Mouse (Mus musculus) lung, postnatal 4 days (tissue): ENCODE data around the gene Ech1.

Source experiments
- DNase-seq, 2 experiments: peaks; one replicate each; pipeline ENCODE4 v3.0.0; 2021

Gene Ech1

GRCm38 (mm10) chr7:28824941-28825685 lies at the start of gene Ech1:
TSS of gene Ech1 (plus strand) at chr7:28825217.
- peak; percentile 94 to 95 for DNase-seq

- no peak for DNase-seq
Measured at GRCm38 (mm10) chr7:28778825-28779224, 46.2 kb upstream of the Ech1 start.

GRCm38 (mm10) chr7:28780067-28780658 lies 44.9 kb upstream of the Ech1 start:
- peak; percentile 84 to 90 for DNase-seq

GRCm38 (mm10) chr7:28780857-28781256 lies 44.2 kb upstream of the Ech1 start:
- DNase-seq = no peak

GRCm38 (mm10) chr7:28781261-28781663 lies 43.8 kb upstream of the Ech1 start:
- DNase-seq = peak; percentile 41 to 54

GRCm38 (mm10) chr7:28785161-28785560 lies 39.9 kb upstream of the Ech1 start:
- DNase-seq = no peak

- no peak for DNase-seq
Measured at GRCm38 (mm10) chr7:28787884-28788283, 37.1 kb upstream of the Ech1 start.

GRCm38 (mm10) chr7:28788307-28789195 lies 36.5 kb upstream of the Ech1 start, which contains the start of gene Rinl:
TSS of gene Rinl (plus strand) at chr7:28788969.
- peak in 1 of 2 experiments; percentile 51 for DNase-seq

GRCm38 (mm10) chr7:28789235-28789634 lies 35.8 kb upstream of the Ech1 start:
- no peak for DNase-seq

- DNase-seq = peak in 1 of 2 experiments; percentile 42
Measured at GRCm38 (mm10) chr7:28790066-28790806, 34.8 kb upstream of the Ech1 start.

GRCm38 (mm10) chr7:28791706-28792105 lies 33.3 kb upstream of the Ech1 start:
- no peak for DNase-seq

GRCm38 (mm10) chr7:28792391-28793185 lies 32.4 kb upstream of the Ech1 start:
- DNase-seq = no peak

- DNase-seq = peak in 1 of 2 experiments; percentile 50
Measured at GRCm38 (mm10) chr7:28793834-28794233, 31.2 kb upstream of the Ech1 start.

GRCm38 (mm10) chr7:28794496-28794895 lies 30.5 kb upstream of the Ech1 start:
- DNase-seq = no peak

GRCm38 (mm10) chr7:28795832-28796231 lies 29.2 kb upstream of the Ech1 start:
- peak; percentile 42 to 52 for DNase-seq

GRCm38 (mm10) chr7:28796562-28796975 lies 28.4 kb upstream of the Ech1 start:
- peak; percentile 91 to 92 for DNase-seq

GRCm38 (mm10) chr7:28799994-28800393 lies 25.0 kb upstream of the Ech1 start:
- no peak for DNase-seq

- no peak for DNase-seq
Measured at GRCm38 (mm10) chr7:28801451-28801850, 23.6 kb upstream of the Ech1 start.

- DNase-seq = peak; percentile 83 to 88
Measured at GRCm38 (mm10) chr7:28801901-28802670, 22.9 kb upstream of the Ech1 start.

GRCm38 (mm10) chr7:28802846-28803588 lies 22.0 kb upstream of the Ech1 start:
- peak; percentile 69 to 83 for DNase-seq
